Mouse (Mus musculus) CH12.LX (cell line): ENCODE data around the gene Nfia. TPM values are rescaled to one million over a fixed set of nuclear protein-coding genes. Genes with fewer than 3 reads are reported as not detected.

Experiments
- DNase-seq: peaks from one replicate; pipeline ENCODE4 v3.0.0-alpha.2; 2013; ENCODE audit errors: extremely low read depth
- H3K27ac ChIP-seq: 2 replicates; pipeline ENCODE4 v1.5.1; 2012; ENCODE audit warnings: low read depth, mild to moderate bottlenecking, control low read depth, moderate library complexity; ENCODE audit not compliant: insufficient read depth
- H3K27me3 ChIP-seq: replicated peaks from 2 replicates; pipeline ENCODE3; 2012; ENCODE audit warnings: inconsistent platforms
- H3K36me3 ChIP-seq, 2 experiments: replicated peaks in 1 of 2; 2 replicates each; pipeline versions ENCODE3 to v1.6.1; 2012; ENCODE audit warnings: inconsistent platforms in 1 of 2, low read length in 1 of 2, mild to moderate bottlenecking in 1 of 2, mixed read lengths in 1 of 2, moderate library complexity in 1 of 2; ENCODE audit not compliant: control insufficient read depth in 1 of 2, insufficient read depth in 1 of 2
- H3K4me1 ChIP-seq, 2 experiments: 2 replicates each; pipeline ENCODE4 v1.6.1; 2012; ENCODE audit warnings: inconsistent platforms in 1 of 2, moderate library complexity in 1 of 2; ENCODE audit not compliant: insufficient read depth in 2 of 2, control insufficient read depth in 1 of 2
- H3K4me2 ChIP-seq: 2 replicates; pipeline ENCODE4 v1.6.1; 2012; ENCODE audit warnings: low read depth, mild to moderate bottlenecking, control low read depth; ENCODE audit not compliant: poor library complexity, insufficient read depth, severe bottlenecking
- H3K4me3 ChIP-seq, 3 experiments: fragments of 150-350 bp in 1 of 3; sonication (generic) in 1 of 3; replicated peaks in 1 of 3; 2 replicates each; pipeline versions ENCODE3 to v1.5.1; 2011 to 2012; ENCODE audit warnings: low read depth in 2 of 3, low read length in 2 of 3, mild to moderate bottlenecking in 2 of 3, moderate library complexity in 2 of 3, control low read depth in 1 of 3, improper control_type of control experiment in 1 of 3, inconsistent platforms in 1 of 3, mixed read lengths in 1 of 3; ENCODE audit not compliant: poor library complexity in 1 of 3
- H3K79me2 ChIP-seq: replicated peaks from 2 replicates; pipeline ENCODE4 v1.6.1; 2012; ENCODE audit warnings: mild to moderate bottlenecking, moderate library complexity; ENCODE audit not compliant: control insufficient read depth, poor library complexity, insufficient read depth, severe bottlenecking; ENCODE audit errors: extremely low read depth
- H3K9ac ChIP-seq: 2 replicates; pipeline ENCODE4 v1.6.1; 2012; ENCODE audit warnings: low read depth, mild to moderate bottlenecking, control low read depth, moderate library complexity; ENCODE audit not compliant: insufficient read depth
- H3K9me3 ChIP-seq: replicated peaks from 2 replicates; pipeline ENCODE3; 2012; ENCODE audit warnings: low read length, inconsistent platforms, mixed read lengths
- CHD1 ChIP-seq: IDR thresholded peaks from 2 replicates; pipeline ENCODE4 v1.6.1; 2012; ENCODE audit warnings: low read depth, low read length, improper control_type of control experiment, inconsistent platforms
- CTCF ChIP-seq, 2 experiments: IDR thresholded peaks in 1 of 2; conservative IDR thresholded peaks in 1 of 2; 2 replicates each; pipeline ENCODE4 v1.5.1; 2011 to 2012; ENCODE audit warnings: low read depth in 2 of 2, low read length in 2 of 2, improper control_type of control experiment in 1 of 2, inconsistent platforms in 1 of 2, mild to moderate bottlenecking in 1 of 2, moderate library complexity in 1 of 2
- ELF1 ChIP-seq: IDR thresholded peaks from 2 replicates; pipeline ENCODE4 v1.6.1; 2014; ENCODE audit warnings: low read depth, mild to moderate bottlenecking, inconsistent platforms, low read length, improper control_type of control experiment
- EP300 ChIP-seq: IDR thresholded peaks from 2 replicates; pipeline ENCODE4 v1.6.1; 2011; ENCODE audit warnings: low read length, improper control_type of control experiment
- ETS1 ChIP-seq: conservative IDR thresholded peaks from 2 replicates; pipeline ENCODE4 v1.6.1; 2012; ENCODE audit warnings: low read depth, mild to moderate bottlenecking, inconsistent platforms, low read length, improper control_type of control experiment, moderate library complexity
- IRF4 ChIP-seq: IDR thresholded peaks from 2 replicates; pipeline ENCODE4 v1.6.1; 2014; ENCODE audit warnings: low read depth, mild to moderate bottlenecking, inconsistent platforms, low read length, improper control_type of control experiment
- JUND ChIP-seq: conservative IDR thresholded peaks from 2 replicates; pipeline ENCODE4 v1.6.1; 2011; ENCODE audit warnings: low read depth, low read length, improper control_type of control experiment
- KAT2A ChIP-seq: IDR thresholded peaks from 2 replicates; pipeline ENCODE4 v1.6.1; 2012; ENCODE audit warnings: low read length, improper control_type of control experiment, inconsistent platforms; ENCODE audit not compliant: insufficient replicate concordance
- MAX ChIP-seq: IDR thresholded peaks from 2 replicates; pipeline ENCODE4 v1.6.1; 2011; ENCODE audit warnings: low read length, improper control_type of control experiment
- MAZ ChIP-seq: IDR thresholded peaks from 2 replicates; pipeline ENCODE4 v1.6.1; 2012; ENCODE audit warnings: low read depth, mild to moderate bottlenecking, inconsistent platforms, low read length, improper control_type of control experiment, moderate library complexity
- RAD21 ChIP-seq: IDR thresholded peaks from 2 replicates; pipeline ENCODE4 v1.6.1; 2011; ENCODE audit warnings: low read depth, mild to moderate bottlenecking, low read length, improper control_type of control experiment, moderate library complexity
- SIN3A ChIP-seq: IDR thresholded peaks from 2 replicates; pipeline ENCODE4 v1.6.1; 2012; ENCODE audit warnings: low read length, improper control_type of control experiment, inconsistent platforms
- TBP ChIP-seq: conservative IDR thresholded peaks from 2 replicates; pipeline ENCODE4 v1.6.1; 2011; ENCODE audit warnings: low read depth, low read length, improper control_type of control experiment
- TCF12 ChIP-seq: IDR thresholded peaks from 2 replicates; pipeline ENCODE4 v1.6.1; 2014; ENCODE audit warnings: low read depth, mild to moderate bottlenecking, inconsistent platforms, low read length, improper control_type of control experiment
- dilution Hi-C: fragments of 300-500 bp; cut with MboI; formaldehyde crosslinking; loops from 2 replicates; pipeline ENCODE4 v1.14.3; 2020; ENCODE audit warnings: low sequenced_read_pairs; ENCODE audit not compliant: extremely low pct_unique_long_range_greater_than_20kb, extremely low pct_ligation_motif_present
- in situ Hi-C: fragments of 300-500 bp; cut with MboI; formaldehyde crosslinking; loops from 3 replicates; pipeline ENCODE4 v1.14.3; 2019; ENCODE audit warnings: low sequenced_read_pairs, low pct_ligation_motif_present, low pct_unique_long_range_greater_than_20kb, mixed read lengths
- polyA plus RNA-seq: library from polyadenylated mRNA; unstranded; fragments of >175 nt; gene quantifications from 2 replicates; pipeline ENCODE4 v1.2.1, GENCODE M21; 2012; ENCODE audit warnings: low read depth; ENCODE audit not compliant: insufficient read length
- total RNA-seq, 2 experiments: library from RNA; depleted of rRNA; stranded (reverse); fragments of 300-350 nt in 1 of 2; fragments of >200 nt in 1 of 2; gene quantifications; 2 replicates each; pipeline ENCODE4 v1.2.3; 2012 to 2014

Gene Nfia
- total and polyA plus RNA-seq, 3 experiments, result not detected

GRCm38 (mm10) chr4:97962856-97963255 lies 190.3 kb downstream of the Nfia start:
- Histone ChIP-seq H3K36me3 (no peaks in the 10 kb centered on the region), H3K4me1 (no peaks in the 10 kb centered on the region), H3K79me2 (no peaks in the 10 kb centered on the region), H3K4me3 (no peak overlapping the region), H3K27me3 (no peaks in the 10 kb centered on the region), H3K27ac (no peak overlapping the region), H3K9ac (no peak overlapping the region), H3K4me2 (no peak overlapping the region), H3K9me3 (peaks cover 63% of the 10 kb centered on the region)
- in situ Hi-C loops (no loop called here), dilution Hi-C loops (no loop called here)
- TF ChIP-seq SIN3A, result no peak
- no peak for TF ChIP-seq TBP
- TF ChIP-seq EP300, result no peak
- TF ChIP-seq CHD1, result no peak
- TF ChIP-seq ETS1, result no peak
- no peak for DNase-seq

GRCm38 (mm10) chr4:97963951-97964350 lies 191.4 kb downstream of the Nfia start:
- H3K36me3 ChIP-seq, result no peaks in the 10 kb centered on the region
- in situ Hi-C loops (no loop called here), dilution Hi-C loops (no loop called here)
- no peaks in the 10 kb centered on the region for H3K4me1 ChIP-seq
- no peak overlapping the region for H3K4me3 ChIP-seq
- H3K27me3 ChIP-seq, result no peaks in the 10 kb centered on the region
- peaks cover 66% of the 10 kb centered on the region for H3K9me3 ChIP-seq
- no peaks in the 10 kb centered on the region for H3K79me2 ChIP-seq
- H3K9ac ChIP-seq, result no peak overlapping the region
- TF ChIP-seq MAZ, result no peak
- TF ChIP-seq RAD21, result no peak
- DNase-seq, result no peak
- no peak overlapping the region for H3K27ac ChIP-seq
- no peak overlapping the region for H3K4me2 ChIP-seq

DNA sequence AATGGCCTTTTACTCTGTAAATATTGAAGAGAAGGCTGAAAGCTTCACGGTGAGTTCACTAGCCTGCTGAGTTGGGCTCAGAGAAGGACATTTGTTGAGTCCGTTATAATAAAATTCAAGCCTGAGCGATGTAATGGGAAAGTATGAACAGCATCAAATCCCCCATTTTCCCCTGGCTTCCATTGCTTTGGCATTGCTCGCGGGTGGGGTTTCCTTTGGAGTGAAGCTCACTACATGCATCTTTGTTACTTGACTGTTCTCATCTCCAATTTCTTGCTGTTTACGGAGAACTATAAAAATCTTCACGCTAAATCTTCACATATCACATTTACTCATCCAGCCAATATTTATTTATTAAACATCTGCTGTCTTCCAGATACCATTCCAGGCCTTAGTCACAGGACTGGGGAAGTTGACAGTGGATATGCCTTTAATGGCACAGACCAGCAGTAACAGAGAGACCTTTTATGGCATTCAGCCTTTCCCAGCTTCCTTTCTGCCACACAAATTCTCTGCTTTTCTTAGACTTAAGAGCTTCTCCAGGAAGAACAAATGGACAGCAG lies 196.3 kb downstream of the Nfia start:
- in situ Hi-C loops, result no loop called here
- Histone ChIP-seq H3K4me3 (no peak overlapping the region), H3K27ac (no peak overlapping the region), H3K4me1 (no peaks in the 10 kb centered on the region), H3K9ac (no peak overlapping the region), H3K27me3 (no peaks in the 10 kb centered on the region)
- dilution Hi-C loops, result no loop called here
- no peak for DNase-seq
- no peak for TF ChIP-seq ETS1
- TF ChIP-seq JUND, result no peak
- TF ChIP-seq TCF12, result no peak
- TF ChIP-seq IRF4, result no peak
- TF ChIP-seq KAT2A, result no peak
- no peak for TF ChIP-seq MAX
- no peak for TF ChIP-seq CTCF (conservative IDR thresholded peaks at IDR 0.05 in 1 of 2, IDR thresholded peaks at IDR 0.05 in 1 of 2; ENCODE audit: low read depth in 2 of 2, low read length in 2 of 2)
- TF ChIP-seq ELF1, result no peak
- no peak for TF ChIP-seq TBP
- TF ChIP-seq, all 38 proteins: peak for 0
- Histone ChIP-seq H3K79me2 (no peaks in the 10 kb centered on the region), H3K9me3 (peaks cover 68% of the 10 kb centered on the region), H3K36me3 (no peaks in the 10 kb centered on the region), H3K4me2 (no peak overlapping the region)
